Mouse (Mus musculus) liver, adult 2 months (tissue): Measurements from ENCODE around the gene Glt8d2.

Experiments used
- CTCF ChIP-seq: fragments of 200-500 bp; IDR thresholded peaks from 2 replicates; pipeline ENCODE4 v1.5.1; 2011; ENCODE audit warnings: low read depth, low read length, control low read depth
- POLR2A ChIP-seq: fragments of 200-500 bp; IDR thresholded peaks from 2 replicates; pipeline ENCODE4 v1.6.1; 2011; ENCODE audit warnings: low read length, control low read depth; ENCODE audit not compliant: insufficient read depth; ENCODE audit errors: extremely low read depth

DNA sequence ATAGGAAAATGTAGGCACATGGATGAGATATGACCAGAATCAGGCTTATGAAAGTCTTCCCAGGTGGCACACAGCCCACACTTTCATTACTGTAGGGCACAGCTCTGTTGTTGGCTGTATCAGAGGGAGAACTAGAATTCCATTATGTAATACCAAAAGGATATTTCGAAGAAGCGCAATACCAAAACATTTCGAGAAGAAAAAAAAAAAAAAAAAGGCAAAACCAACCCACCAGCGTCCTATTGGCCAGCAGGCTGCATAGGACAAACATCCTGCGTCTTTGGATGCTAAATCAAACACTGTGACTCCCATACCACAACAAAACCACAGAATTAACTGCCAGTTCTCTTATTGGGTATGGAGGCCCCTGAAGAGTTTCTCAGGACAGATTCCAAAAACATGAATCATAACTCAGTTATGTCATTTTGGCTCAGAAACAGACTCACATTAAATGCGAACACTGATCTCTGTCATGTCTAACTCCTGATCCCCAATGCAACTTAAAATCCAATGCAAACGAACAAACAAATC lies 704 bp downstream of the Glt8d2 start:
- TF ChIP-seq POLR2A, result no peak
- TF ChIP-seq CTCF, result no peak
